Mouse (Mus musculus) neural tube, embryonic 11.5 days (tissue): ENCODE results near the gene Ak3. TPM values are rescaled to one million over a fixed set of nuclear protein-coding genes. Genes with fewer than 3 reads are reported as not detected.

Source experiments
- ATAC-seq: fragments of 200-750 bp; cut with Nextera tagmentation; 2 replicates; pipeline ENCODE4 v1.8.0; 2017; ENCODE audit warnings: moderate number of reproducible peaks, mild to moderate bottlenecking, moderate TSS enrichment, moderate library complexity; ENCODE audit not compliant: insufficient read depth, low FRiP score, low TSS enrichment
- DNase-seq: peaks from one replicate; pipeline ENCODE4 v3.0.0-alpha.2; 2015; ENCODE audit warnings: low spot score
- H3K27ac ChIP-seq: fragments of 300-500 bp; sonication (generic); 2 replicates; pipeline ENCODE4 v1.5.1; 2014; ENCODE audit warnings: low read depth, mild to moderate bottlenecking, low read length
- H3K27me3 ChIP-seq: fragments of 300-500 bp; sonication (generic); 2 replicates; pipeline ENCODE4 v1.6.1; 2014; ENCODE audit warnings: mild to moderate bottlenecking, low read length, mixed read lengths; ENCODE audit not compliant: control insufficient read depth, insufficient read depth
- H3K36me3 ChIP-seq: fragments of 300-500 bp; sonication (generic); 2 replicates; pipeline ENCODE4 v1.6.1; 2014; ENCODE audit warnings: mild to moderate bottlenecking, low read length, moderate library complexity, mixed read lengths; ENCODE audit not compliant: control insufficient read depth, insufficient read depth
- H3K4me1 ChIP-seq: fragments of 300-500 bp; sonication (generic); 2 replicates; pipeline ENCODE4 v1.6.1; 2014; ENCODE audit warnings: low read length, mixed read lengths; ENCODE audit not compliant: control insufficient read depth, insufficient read depth
- H3K4me2 ChIP-seq: fragments of 300-500 bp; sonication (generic); 2 replicates; pipeline ENCODE4 v1.6.1; 2014; ENCODE audit warnings: low read depth, mild to moderate bottlenecking, moderate library complexity
- H3K4me3 ChIP-seq: fragments of 300-500 bp; sonication (generic); 2 replicates; pipeline ENCODE4 v1.5.1; 2014; ENCODE audit warnings: low read depth, low read length
- H3K9ac ChIP-seq: fragments of 300-500 bp; sonication (generic); 2 replicates; pipeline ENCODE4 v1.6.1; 2014; ENCODE audit warnings: mild to moderate bottlenecking, low read length
- H3K9me3 ChIP-seq: fragments of 300-500 bp; sonication (generic); 2 replicates; pipeline ENCODE4 v1.6.1; 2016; ENCODE audit warnings: low read length; ENCODE audit not compliant: control insufficient read depth
- WGBS: fragments of 180-500 bp; shearing (Covaris S2); extraction: QIAGEN DNeasy Blood & Tissue Kit; methylation state at CpG from one replicate; pipeline ENCODE4 v1.1.7; 2014; 5-methylcytosine and 5-hydroxymethylcytosine counted together
- polyA plus RNA-seq: library from polyadenylated mRNA; unstranded; fragments of >200 nt; fragmentation: Nextera tagmentation; extraction: Ambion mirVana; gene quantifications from 2 replicates; pipeline ENCODE4 v1.2.1, GENCODE M21; 2014

Gene Ak3
- polyA plus RNA-seq, 1 experiment from 2014 or later, result 82.7 TPM

- WGBS, result 33% methylated on average over 4 of the region's 4 CpGs
- H3K4me2 ChIP-seq, result peak overlapping the region; percentile 71
- no peaks in the 10 kb centered on the region for H3K36me3 ChIP-seq
- H3K9ac ChIP-seq, result peak overlapping the region; percentile 92
- H3K9me3 ChIP-seq, result no peaks in the 10 kb centered on the region
- ATAC-seq, result no peak
- peak overlapping the region; percentile 77 for H3K4me3 ChIP-seq
- DNase-seq, result no peak
- H3K27ac ChIP-seq, result 0 out of 2 replicates have a peak overlapping the region, but pooled peaks have one; percentile 68
- peaks cover 9% of the 10 kb centered on the region for H3K4me1 ChIP-seq
- H3K27me3 ChIP-seq, result no peaks in the 10 kb centered on the region
Measured at GRCm38 (mm10) chr19:29046961-29047333, 814 bp downstream of the Ak3 start.

- Histone ChIP-seq H3K9ac (no peak overlapping the region), H3K4me1 (peaks cover 9% of the 10 kb centered on the region), H3K4me3 (no peak overlapping the region), H3K9me3 (no peaks in the 10 kb centered on the region), H3K4me2 (peak overlapping the region; percentile 71; the same call in 1 of the 2 replicates), H3K27ac (no peak overlapping the region), H3K27me3 (no peaks in the 10 kb centered on the region), H3K36me3 (no peaks in the 10 kb centered on the region)
- WGBS, result 60% methylated on average over 15 of the region's 15 CpGs
- no peak for ATAC-seq
- no peak for DNase-seq
Measured at GRCm38 (mm10) chr19:29045956-29046650, 1.7 kb downstream of the Ak3 start.

- Histone ChIP-seq H3K4me2 (no peak overlapping the region), H3K27ac (no peak overlapping the region), H3K27me3 (no peaks in the 10 kb centered on the region), H3K9ac (no peak overlapping the region), H3K4me3 (no peak overlapping the region), H3K36me3 (no peaks in the 10 kb centered on the region), H3K4me1 (peaks cover 9% of the 10 kb centered on the region), H3K9me3 (no peaks in the 10 kb centered on the region)
- 56% methylated on average over 4 of the region's 4 CpGs for WGBS
- ATAC-seq (no peak), DNase-seq (no peak)
Measured at GRCm38 (mm10) chr19:29045369-29045768, 2.4 kb downstream of the Ak3 start.

- H3K4me2 ChIP-seq, result no peak overlapping the region
- H3K9me3 ChIP-seq, result no peaks in the 10 kb centered on the region
- no peaks in the 10 kb centered on the region for H3K36me3 ChIP-seq
- no peak overlapping the region for H3K4me3 ChIP-seq
- no peaks in the 10 kb centered on the region for H3K27me3 ChIP-seq
- H3K9ac ChIP-seq, result no peak overlapping the region
- peaks cover 9% of the 10 kb centered on the region for H3K4me1 ChIP-seq
- WGBS, result 52% methylated on average over 9 of the region's 9 CpGs
- DNase-seq (no peak), ATAC-seq (no peak)
- no peak overlapping the region for H3K27ac ChIP-seq
Measured at GRCm38 (mm10) chr19:29044353-29044768, 3.4 kb downstream of the Ak3 start.

GRCm38 (mm10) chr19:29042647-29043046 is 5.1 kb downstream of the Ak3 start:
- Histone ChIP-seq H3K27me3 (no peaks in the 10 kb centered on the region), H3K4me2 (no peak overlapping the region), H3K9ac (no peak overlapping the region), H3K27ac (no peak overlapping the region), H3K4me1 (peaks cover 9% of the 10 kb centered on the region), H3K4me3 (no peak overlapping the region), H3K9me3 (no peaks in the 10 kb centered on the region), H3K36me3 (no peaks in the 10 kb centered on the region)
- WGBS, result 92% methylated on average over 9 of the region's 9 CpGs
- no peak for ATAC-seq
- no peak for DNase-seq

GRCm38 (mm10) chr19:29042143-29042542 is 5.6 kb downstream of the Ak3 start:
- Histone ChIP-seq H3K4me1 (peaks cover 9% of the 10 kb centered on the region), H3K4me2 (no peak overlapping the region), H3K9me3 (no peaks in the 10 kb centered on the region), H3K9ac (no peak overlapping the region), H3K27ac (no peak overlapping the region), H3K27me3 (no peaks in the 10 kb centered on the region), H3K4me3 (no peak overlapping the region), H3K36me3 (no peaks in the 10 kb centered on the region)
- ATAC-seq, result no peak
- DNase-seq, result no peak
- 86% methylated on average over 6 of the region's 6 CpGs for WGBS

- WGBS, result 95% methylated on average over 4 of the region's 4 CpGs
- H3K27me3 ChIP-seq, result no peaks in the 10 kb centered on the region
- no peak overlapping the region for H3K27ac ChIP-seq
- H3K9me3 ChIP-seq, result no peaks in the 10 kb centered on the region
- no peaks in the 10 kb centered on the region for H3K36me3 ChIP-seq
- peaks cover 6% of the 10 kb centered on the region for H3K4me1 ChIP-seq
- no peak for DNase-seq
- no peak for ATAC-seq
- no peak overlapping the region for H3K4me2 ChIP-seq
- no peak overlapping the region for H3K9ac ChIP-seq
- H3K4me3 ChIP-seq, result no peak overlapping the region
Measured at GRCm38 (mm10) chr19:29040206-29040605, 7.6 kb downstream of the Ak3 start.

GRCm38 (mm10) chr19:29039334-29039733 is 8.4 kb downstream of the Ak3 start:
- no peak overlapping the region for H3K9ac ChIP-seq
- DNase-seq, result no peak
- no peak overlapping the region for H3K4me3 ChIP-seq
- no peaks in the 10 kb centered on the region for H3K27me3 ChIP-seq
- H3K36me3 ChIP-seq, result no peaks in the 10 kb centered on the region
- ATAC-seq, result no peak
- no peaks in the 10 kb centered on the region for H3K9me3 ChIP-seq
- H3K4me1 ChIP-seq, result peaks cover 2% of the 10 kb centered on the region; the same call in 1 of the 2 replicates
- H3K27ac ChIP-seq, result no peak overlapping the region
- no peak overlapping the region for H3K4me2 ChIP-seq

- Histone ChIP-seq H3K27ac (no peak overlapping the region), H3K36me3 (no peaks in the 10 kb centered on the region), H3K9ac (no peak overlapping the region), H3K9me3 (no peaks in the 10 kb centered on the region), H3K4me2 (no peak overlapping the region), H3K4me3 (no peak overlapping the region), H3K4me1 (no peaks in the 10 kb centered on the region), H3K27me3 (no peaks in the 10 kb centered on the region)
- ATAC-seq (no peak), DNase-seq (no peak)
- WGBS, result 92% methylated on average over 10 of the region's 10 CpGs
Measured at GRCm38 (mm10) chr19:29037541-29037940, 10.2 kb downstream of the Ak3 start.
